Mouse (Mus musculus) heart, embryonic 14.5 days (tissue): ENCODE measurements around the gene Myo15b. TPM values are rescaled to one million over a fixed set of nuclear protein-coding genes. Genes with fewer than 3 reads are reported as not detected.
A peak's percentile ranks its signal among the peaks of the same experiment; 100 is the strongest.

Experiments used
- ATAC-seq: fragments of 200-750 bp; cut with Nextera tagmentation; 2 replicates; pipeline ENCODE4 v1.8.0; 2017; ENCODE audit warnings: low read depth, moderate TSS enrichment; ENCODE audit not compliant: insufficient number of reproducible peaks, insufficient read depth, low FRiP score
- H3K27ac ChIP-seq, 2 experiments: fragments of 200-500 bp in 1 of 2; fragments of 300-500 bp in 1 of 2; sonication (generic) in 1 of 2; replicated peaks in 1 of 2; 2 replicates each; pipeline ENCODE4 v1.5.1; 2012 to 2014; ENCODE audit warnings: low read depth in 2 of 2, low read length in 2 of 2, control low read depth in 1 of 2, mild to moderate bottlenecking in 1 of 2, mixed read lengths in 1 of 2; ENCODE audit not compliant: control insufficient read depth in 1 of 2, insufficient read depth in 1 of 2
- H3K27me3 ChIP-seq: fragments of 300-500 bp; sonication (generic); 2 replicates; pipeline ENCODE4 v1.6.1; 2014; ENCODE audit warnings: mild to moderate bottlenecking, low read length, control low read depth; ENCODE audit not compliant: control insufficient read depth, insufficient read depth
- H3K36me3 ChIP-seq: fragments of 300-500 bp; sonication (generic); 2 replicates; pipeline ENCODE4 v1.6.1; 2014; ENCODE audit warnings: mild to moderate bottlenecking, control low read depth, low read length, mixed read lengths; ENCODE audit not compliant: control insufficient read depth, insufficient read depth
- H3K4me1 ChIP-seq, 2 experiments: fragments of 200-500 bp in 1 of 2; fragments of 300-500 bp in 1 of 2; sonication (generic) in 1 of 2; 2 replicates each; pipeline ENCODE4 v1.6.1; 2012 to 2014; ENCODE audit warnings: low read length in 2 of 2, control low read depth in 1 of 2, mixed read lengths in 1 of 2; ENCODE audit not compliant: control insufficient read depth in 2 of 2, insufficient read depth in 2 of 2
- H3K4me2 ChIP-seq: fragments of 300-500 bp; sonication (generic); 2 replicates; pipeline ENCODE4 v1.6.1; 2014; ENCODE audit warnings: mild to moderate bottlenecking, low read length
- H3K4me3 ChIP-seq, 2 experiments: fragments of 200-500 bp in 1 of 2; fragments of 300-500 bp in 1 of 2; sonication (generic) in 1 of 2; 2 replicates each; pipeline ENCODE4 v1.5.1; 2012 to 2014; ENCODE audit warnings: low read length in 2 of 2, mild to moderate bottlenecking in 2 of 2, control low read depth in 1 of 2, low read depth in 1 of 2, moderate library complexity in 1 of 2; ENCODE audit not compliant: control insufficient read depth in 1 of 2, insufficient read depth in 1 of 2
- H3K9ac ChIP-seq: fragments of 300-500 bp; sonication (generic); 2 replicates; pipeline ENCODE4 v1.6.1; 2014; ENCODE audit warnings: mild to moderate bottlenecking, low read length
- H3K9me3 ChIP-seq: fragments of 300-500 bp; sonication (generic); 2 replicates; pipeline ENCODE4 v1.6.1; 2016; ENCODE audit warnings: low read length, control low read depth; ENCODE audit not compliant: control insufficient read depth
- WGBS: fragments of 180-500 bp; shearing (Covaris S2); extraction: QIAGEN DNeasy Blood & Tissue Kit; methylation state at CpG from one replicate; pipeline ENCODE4 v1.1.7; 2014; 5-methylcytosine and 5-hydroxymethylcytosine counted together
- polyA plus RNA-seq: library from polyadenylated mRNA; unstranded; fragments of >200 nt; fragmentation: Nextera tagmentation; extraction: Ambion mirVana; gene quantifications from 2 replicates; pipeline ENCODE4 v1.2.1, GENCODE M21; 2014

Gene Myo15b
- polyA plus RNA-seq, 1 experiment from 2014 or later = 0.22 TPM

DNA sequence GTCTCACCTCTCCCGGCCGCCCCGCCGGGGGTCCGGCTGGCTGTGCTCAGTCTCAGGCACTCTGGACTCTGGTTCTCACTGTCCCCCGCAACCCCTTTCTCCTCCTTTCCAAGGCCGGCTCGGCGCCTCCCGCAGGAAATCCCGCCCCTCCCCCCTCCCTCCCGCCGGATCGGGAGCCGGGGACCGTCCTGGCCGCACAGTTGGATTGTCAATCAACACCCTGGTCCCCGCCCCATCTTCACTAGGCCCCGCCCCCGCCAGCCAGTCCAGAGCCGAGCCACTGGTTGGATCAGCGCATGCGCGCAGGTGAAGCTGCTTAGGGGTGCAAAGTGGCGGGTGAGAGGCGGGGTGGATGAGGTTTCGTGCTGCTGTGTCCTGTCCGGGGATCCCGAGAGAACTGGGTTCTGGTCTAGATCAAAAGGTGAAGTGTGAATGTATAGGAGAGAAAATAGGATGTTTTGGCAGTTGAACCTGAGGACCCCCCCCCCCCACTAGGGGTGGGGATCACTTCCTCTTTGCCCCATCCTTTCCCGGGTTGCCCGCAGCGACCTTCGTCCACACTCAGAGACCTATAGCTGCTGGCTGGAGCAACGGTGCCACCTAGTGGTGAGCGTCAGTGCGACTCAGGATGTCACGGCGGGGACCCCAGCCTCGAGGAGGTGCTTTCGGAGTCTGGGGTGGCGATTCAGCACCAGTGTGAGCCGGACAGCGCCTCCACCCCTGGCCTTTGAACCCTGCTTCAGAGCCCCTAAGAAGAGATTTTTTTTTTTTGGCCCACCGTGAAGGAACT, 44.5 kb upstream of the Myo15b start, which contains the start of gene Caskin2:
Gene Caskin2 (minus strand): TSS at position 133 of the 790 bp plus-strand sequence.
- Histone ChIP-seq H3K4me3 (peak within 1 kb of the TSS; percentile 89 to 93), H3K4me1 (peaks cover 43 to 51% of the 10 kb centered on the region in 2 experiments), H3K4me2 (peak within 1 kb of the TSS; percentile 97), H3K9me3 (no peaks in the 10 kb centered on the region), H3K36me3 (peaks cover 44% of the 10 kb centered on the region), H3K27ac (peak within 1 kb of the TSS; percentile 83 to 91), H3K9ac (peak within 1 kb of the TSS; percentile 93), H3K27me3 (no peaks in the 10 kb centered on the region)
- under 1% methylated on average over 44 of the region's 44 CpGs for WGBS
- peak; percentile 85 for ATAC-seq

DNA sequence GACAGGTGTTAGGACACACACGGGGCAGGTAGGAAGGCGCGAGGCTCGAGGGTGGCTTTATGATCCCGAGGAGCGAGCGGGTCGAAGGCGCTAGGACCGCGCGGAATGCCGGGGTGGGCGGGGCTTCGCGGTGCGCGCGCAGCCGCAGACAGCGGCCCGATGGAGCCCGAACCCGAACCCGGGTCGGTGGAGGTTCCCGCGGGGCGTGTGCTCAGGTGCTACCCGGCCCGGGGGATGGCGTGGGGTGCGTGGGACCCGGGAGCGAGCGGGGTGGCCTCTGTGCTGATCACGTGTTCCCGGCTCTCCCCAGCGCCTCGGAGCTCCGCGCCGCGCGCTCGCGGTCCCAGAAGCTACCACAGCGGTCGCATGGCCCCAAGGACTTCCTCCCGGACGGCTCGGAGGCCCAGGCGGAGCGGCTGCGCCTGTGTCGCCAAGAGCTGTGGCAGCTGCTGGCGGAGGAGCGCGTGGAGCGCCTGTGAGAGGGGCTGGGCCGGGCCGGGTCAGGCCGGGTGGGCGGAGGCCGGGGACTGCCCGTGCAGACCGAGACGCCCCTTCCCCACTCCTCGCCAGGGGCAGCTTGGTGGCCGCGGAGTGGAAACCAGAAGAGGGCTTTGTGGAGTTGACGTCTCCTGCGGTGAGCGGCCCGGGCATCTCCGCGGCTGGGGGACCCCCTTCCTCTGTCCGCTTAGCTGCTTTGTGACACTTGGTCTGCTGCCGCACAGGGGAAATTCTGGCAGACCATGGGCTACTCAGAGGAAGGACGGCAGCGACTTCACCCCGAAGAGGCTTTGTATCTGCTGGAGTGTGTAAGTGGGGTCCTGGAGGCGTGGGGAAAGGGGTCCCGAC, 43.4 kb upstream of the Myo15b start, which contains the start of gene Tsen54:
Gene Tsen54 (plus strand): TSS at position 120 of the 846 bp plus-strand sequence.
- Histone ChIP-seq H3K4me3 (peak within 1 kb of the TSS; percentile 89 to 93), H3K27me3 (no peaks in the 10 kb centered on the region), H3K27ac (peak within 1 kb of the TSS; percentile 42 to 91; a peak in 2 of 4 replicates), H3K9ac (peak within 1 kb of the TSS; percentile 93), H3K9me3 (no peaks in the 10 kb centered on the region), H3K36me3 (peaks cover 47% of the 10 kb centered on the region), H3K4me2 (peak within 1 kb of the TSS; percentile 97), H3K4me1 (peaks cover 31 to 40% of the 10 kb centered on the region in 2 experiments)
- WGBS = under 1% methylated on average over 84 of the region's 84 CpGs
- peak; percentile 22 for ATAC-seq

DNA sequence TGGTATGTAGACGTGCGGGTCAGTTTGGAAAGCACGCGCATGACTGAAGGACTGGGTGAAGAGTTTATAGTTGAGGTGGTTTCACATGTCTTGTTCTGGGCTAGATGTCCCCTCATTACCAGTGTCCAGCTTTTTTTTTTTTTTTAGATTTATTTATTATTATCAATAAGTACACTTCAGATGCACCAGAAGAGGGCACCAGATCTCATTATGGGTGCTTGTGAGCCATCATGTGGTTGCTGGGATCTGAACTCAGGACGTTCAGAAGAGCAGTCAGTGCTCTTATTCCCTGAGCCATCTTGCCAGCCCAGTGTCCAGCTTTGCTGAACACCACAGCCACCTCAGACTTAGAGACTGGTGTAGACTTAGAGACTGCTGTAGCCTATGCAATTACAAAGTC, 40.9 kb upstream of the Myo15b start:
- WGBS = 83% methylated on average over 5 of the region's 5 CpGs
- no peak overlapping the region for H3K4me2 ChIP-seq
- peaks cover 56% of the 10 kb centered on the region for H3K36me3 ChIP-seq
- H3K9ac ChIP-seq = no peak overlapping the region
- H3K4me1 ChIP-seq = peaks cover 8 to 17% of the 10 kb centered on the region in 2 experiments
- no peak for ATAC-seq
- no peak overlapping the region for H3K4me3 ChIP-seq
- no peak overlapping the region for H3K27ac ChIP-seq
- no peaks in the 10 kb centered on the region for H3K27me3 ChIP-seq
- H3K9me3 ChIP-seq = no peaks in the 10 kb centered on the region

DNA sequence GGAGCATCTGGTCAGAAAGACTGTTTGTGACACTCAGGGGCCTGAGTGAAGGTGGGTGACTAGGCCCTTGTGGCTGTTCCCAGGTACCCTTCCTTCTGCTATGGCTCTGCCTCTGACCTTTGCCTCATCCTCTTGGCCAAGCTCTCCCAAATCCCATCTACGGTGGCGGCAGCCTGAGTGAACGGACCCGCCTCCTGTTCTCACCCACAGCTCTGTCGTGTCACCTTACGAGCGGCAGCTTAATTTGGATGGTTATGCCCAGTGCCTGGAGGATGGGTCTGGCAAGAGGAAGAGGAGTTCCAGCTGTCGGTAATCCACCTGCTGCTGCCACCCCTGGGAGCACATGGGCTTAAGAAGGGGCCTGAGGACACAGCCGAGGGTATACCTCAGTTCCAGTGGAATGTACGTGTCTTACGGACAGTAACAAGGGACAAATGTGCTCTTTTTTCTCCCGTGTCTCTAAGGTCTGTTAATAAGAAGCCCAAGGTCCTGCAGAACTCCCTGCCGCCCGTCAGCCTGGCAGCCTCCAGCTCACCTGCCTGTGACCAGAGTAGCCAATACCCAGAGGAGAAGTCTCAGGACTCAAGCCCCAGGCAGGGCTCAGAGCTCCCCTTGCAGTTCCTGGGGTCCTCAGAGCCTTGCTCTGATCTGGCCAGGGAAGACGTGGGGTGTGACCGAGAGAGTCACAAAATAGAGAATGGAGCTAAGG, 38.1 kb upstream of the Myo15b start:
- Histone ChIP-seq H3K4me3 (no peak overlapping the region), H3K9ac (no peak overlapping the region), H3K4me1 (peaks cover 16 to 19% of the 10 kb centered on the region in 2 experiments), H3K4me2 (no peak overlapping the region), H3K27me3 (no peaks in the 10 kb centered on the region), H3K27ac (no peak overlapping the region), H3K36me3 (peaks cover 63% of the 10 kb centered on the region), H3K9me3 (no peaks in the 10 kb centered on the region)
- 81% methylated on average over 16 of the region's 16 CpGs for WGBS
- no peak for ATAC-seq

DNA sequence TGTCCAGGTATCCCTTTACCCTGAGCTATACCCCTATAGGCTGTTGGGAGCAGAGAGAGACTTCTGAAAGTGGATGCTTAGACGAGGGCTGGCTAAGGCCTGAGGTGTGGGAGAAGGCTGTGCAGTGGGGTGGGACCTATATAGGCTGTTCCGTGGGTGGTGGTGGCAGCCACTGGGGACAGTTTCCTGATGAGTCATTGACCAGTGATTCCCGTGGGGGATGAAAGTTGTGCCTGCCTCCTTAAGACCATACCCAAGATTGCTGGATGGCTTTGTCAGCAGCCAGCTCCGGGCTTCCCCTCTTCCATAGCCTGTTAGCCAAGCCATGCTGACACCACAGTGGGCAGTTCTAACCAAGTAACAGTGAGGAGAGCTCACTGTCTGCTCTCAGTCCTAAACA, 37.2 kb upstream of the Myo15b start:
- Histone ChIP-seq H3K4me2 (no peak overlapping the region), H3K9me3 (no peaks in the 10 kb centered on the region), H3K4me3 (no peak overlapping the region), H3K27ac (no peak overlapping the region), H3K27me3 (no peaks in the 10 kb centered on the region), H3K4me1 (peaks cover 9 to 12% of the 10 kb centered on the region in 2 experiments), H3K9ac (no peak overlapping the region), H3K36me3 (peaks cover 61% of the 10 kb centered on the region)
- 57% methylated on average over 4 of the region's 4 CpGs for WGBS
- ATAC-seq = no peak

DNA sequence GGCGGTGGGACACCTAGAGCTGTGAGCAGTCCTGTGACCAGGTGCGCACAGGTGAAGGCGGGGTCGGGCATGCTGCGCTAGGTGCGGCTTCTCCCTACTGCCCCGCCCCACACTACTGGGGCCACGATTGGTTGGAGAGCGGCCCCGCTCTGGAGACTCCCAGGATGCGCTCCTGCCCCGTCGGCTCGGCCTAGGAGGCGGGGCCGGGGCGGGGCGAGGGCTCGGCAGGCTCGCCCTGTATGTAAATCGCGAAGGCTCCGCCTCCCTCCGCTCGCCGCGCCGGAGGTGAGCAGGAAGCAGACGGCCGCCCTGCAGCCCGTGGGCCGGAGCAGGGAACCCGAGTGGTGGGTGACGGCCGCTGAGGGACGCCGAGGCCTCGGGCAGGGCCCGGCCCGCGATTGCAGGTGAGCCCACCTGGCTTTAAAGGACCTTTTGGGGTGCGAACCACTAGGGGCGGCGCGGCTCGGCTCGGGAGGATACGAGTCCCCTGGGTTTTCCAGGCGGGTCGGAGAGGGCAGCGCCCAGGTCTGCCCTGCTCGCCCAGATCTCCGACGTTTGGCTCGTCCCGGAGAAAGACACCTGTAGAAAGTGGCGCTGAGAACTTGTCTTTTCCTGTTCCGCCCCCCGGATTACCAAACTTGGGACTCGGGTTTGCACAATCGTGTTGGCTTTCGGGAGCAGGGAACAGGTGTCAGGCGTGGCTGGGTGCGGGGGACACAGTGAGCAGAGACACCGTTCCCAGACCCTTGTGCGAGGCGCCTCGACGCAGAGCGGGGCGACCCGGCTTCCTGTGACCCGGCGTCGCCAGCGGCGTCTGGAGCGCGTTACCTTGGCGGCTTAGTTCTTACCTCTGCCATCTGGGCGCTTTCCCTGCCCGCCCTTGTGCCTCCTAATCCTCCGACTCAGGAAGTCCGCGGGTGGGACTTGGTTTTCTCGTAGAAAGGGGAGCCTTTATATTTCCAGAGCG, 34.1 kb upstream of the Myo15b start, which contains the start of gene Llgl2:
Gene Llgl2 (plus strand): TSS at position 276 of the 967 bp plus-strand sequence.
- H3K9me3 ChIP-seq = no peaks in the 10 kb centered on the region
- H3K27ac ChIP-seq = no peak within 1 kb of the TSS
- ATAC-seq = peak; percentile 94
- peak within 1 kb of the TSS; percentile 98 for H3K4me2 ChIP-seq
- under 1% methylated on average over 87 of the region's 87 CpGs for WGBS
- H3K4me1 ChIP-seq = peaks cover 17 to 18% of the 10 kb centered on the region in 2 experiments
- peak within 1 kb of the TSS; percentile 80 for H3K9ac ChIP-seq
- peak within 1 kb of the TSS; percentile 76 to 82 for H3K4me3 ChIP-seq
- H3K27me3 ChIP-seq = no peaks in the 10 kb centered on the region
- peaks cover 34% of the 10 kb centered on the region for H3K36me3 ChIP-seq
